Mouse (Mus musculus) liver, adult 2 months (tissue): Measurements from ENCODE around the gene Hoga1.

Experiments
- CTCF ChIP-seq: fragments of 200-500 bp; IDR thresholded peaks from 2 replicates; pipeline ENCODE4 v1.5.1; 2011; ENCODE audit warnings: low read depth, low read length, control low read depth
- POLR2A ChIP-seq: fragments of 200-500 bp; IDR thresholded peaks from 2 replicates; pipeline ENCODE4 v1.6.1; 2011; ENCODE audit warnings: low read length, control low read depth; ENCODE audit not compliant: insufficient read depth; ENCODE audit errors: extremely low read depth

DNA sequence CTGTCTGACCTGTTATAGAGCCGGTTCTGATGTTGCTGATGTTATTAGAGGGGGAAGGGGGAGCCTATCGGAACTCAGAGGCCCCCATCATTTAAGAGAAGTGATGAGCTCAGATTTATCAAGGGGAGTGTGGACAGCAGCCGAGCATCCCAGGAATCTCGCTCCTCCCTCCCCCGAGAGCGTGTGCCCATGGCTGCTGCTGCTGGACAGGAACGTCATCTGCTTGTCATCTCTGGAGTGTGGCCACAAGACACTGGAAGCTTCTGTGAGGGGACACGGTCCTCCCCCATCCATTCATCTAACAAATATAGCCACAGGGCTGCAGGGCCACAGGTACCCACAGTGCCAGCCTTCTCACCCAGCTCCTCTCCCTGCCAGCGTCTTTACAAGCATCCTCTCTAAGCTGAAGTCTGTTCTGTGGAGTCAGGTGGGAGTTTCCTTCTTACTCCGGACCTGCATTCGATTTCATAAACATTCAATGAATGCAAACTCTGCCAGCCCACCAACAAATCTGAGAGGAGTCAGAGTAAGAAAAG is 8.2 kb upstream of the Hoga1 start:
- TF ChIP-seq POLR2A (no peak), CTCF (no peak)
